ENCODE assay signal across 8 mouse cellular contexts in genomic region chr5:74702766-74703165, GRCm38 (mm10). TPM values are rescaled to one million over a fixed set of nuclear protein-coding genes. Genes with fewer than 3 reads are reported as not detected.
DNase-seq lines count a peak whose midpoint lies in the region; ATAC-seq and TF ChIP-seq lines count a peak whose summit lies in the region.

Gene Lnx1, minus strand, starts transcription at chr5:74702912.

- H3K9ac ChIP-seq in forebrain, embryonic 14.5 days (ENCODE audit: low read length): no peak within 1 kb of the TSS
- H3K9ac ChIP-seq in liver, embryonic 11.5 days (ENCODE audit: low read depth, low read length): no peak within 1 kb of the TSS
- no peak within 1 kb of the TSS for H3K9ac ChIP-seq in stomach, embryonic 15.5 days

- no peak within 1 kb of the TSS for H3K27ac ChIP-seq in forebrain, embryonic 14.5 days (ENCODE audit: low read depth, low read length)
- H3K27ac ChIP-seq in kidney, adult 2 months (ENCODE audit: insufficient read depth, low read depth, low read length): peak within 1 kb of the TSS; percentile 72
- no peak within 1 kb of the TSS for H3K27ac ChIP-seq in liver, embryonic 11.5 days (ENCODE audit: low read depth, low read length)
- peak within 1 kb of the TSS; percentile 73; the same call in 1 of the 2 replicates for H3K27ac ChIP-seq in stomach, embryonic 15.5 days

- no peaks in the 10 kb centered on the region for H3K27me3 ChIP-seq in forebrain, embryonic 14.5 days (replicated peaks; ENCODE audit: control insufficient read depth, insufficient read depth, low read length)
- no peaks in the 10 kb centered on the region for H3K27me3 ChIP-seq in kidney, adult 2 months (replicated peaks; ENCODE audit: control insufficient read depth, insufficient read depth, low read length)
- no peaks in the 10 kb centered on the region; the same call in 1 of the 2 replicates for H3K27me3 ChIP-seq in liver, embryonic 11.5 days (replicated peaks; ENCODE audit: control insufficient read depth, insufficient read depth, low read length)
- no peaks in the 10 kb centered on the region for H3K27me3 ChIP-seq in stomach, embryonic 15.5 days (replicated peaks)

- H3K9me3 ChIP-seq in forebrain, embryonic 14.5 days (replicated peaks; ENCODE audit: control insufficient read depth, low read length): no peaks in the 10 kb centered on the region
- no peaks in the 10 kb centered on the region for H3K9me3 ChIP-seq in liver, embryonic 11.5 days (ENCODE audit: control insufficient read depth, low read length)
- H3K9me3 ChIP-seq in stomach, embryonic 15.5 days: no peaks in the 10 kb centered on the region

- no peaks in the 10 kb centered on the region for H3K36me3 ChIP-seq in forebrain, embryonic 14.5 days (ENCODE audit: control insufficient read depth, insufficient read depth, low read length)
- H3K36me3 ChIP-seq in kidney, adult 2 months (ENCODE audit: control insufficient read depth, insufficient read depth, low read length): no peaks in the 10 kb centered on the region
- H3K36me3 ChIP-seq in liver, embryonic 11.5 days (ENCODE audit: control insufficient read depth, insufficient read depth, low read length): no peaks in the 10 kb centered on the region
- no peaks in the 10 kb centered on the region for H3K36me3 ChIP-seq in stomach, embryonic 15.5 days

- ATAC-seq in forebrain, embryonic 14.5 days: no peak
- ATAC-seq in liver, embryonic 11.5 days (replicated peaks; ENCODE audit: low FRiP score): no peak
- ATAC-seq in stomach, embryonic 15.5 days (ENCODE audit: insufficient read depth, low FRiP score, low read depth): peak; percentile 74

- no peak within 1 kb of the TSS for H3K4me3 ChIP-seq in forebrain, embryonic 14.5 days (ENCODE audit: low read depth, low read length)
- H3K4me3 ChIP-seq in kidney, adult 2 months (ENCODE audit: insufficient read depth, low read depth, low read length): peak within 1 kb of the TSS; percentile 26
- no peak within 1 kb of the TSS; the same call in 1 of the 2 replicates for H3K4me3 ChIP-seq in liver, embryonic 11.5 days (ENCODE audit: low read depth, low read length)
- peak within 1 kb of the TSS; percentile 18 for H3K4me3 ChIP-seq in stomach, embryonic 15.5 days (replicated peaks)

- no peak for TF ChIP-seq CTCF in kidney, adult 2 months (conservative IDR thresholded peaks at IDR 0.05; ENCODE audit: insufficient read depth, insufficient read length, low read depth, low read length)

- peak; percentile 48 for DNase-seq in gastrocnemius, postnatal 25 days
- DNase-seq in gastrocnemius, postnatal 10 days: no peak
- no peak for DNase-seq in forebrain, embryonic 14.5 days (ENCODE audit: low spot score)
- peak; percentile 89 for DNase-seq in kidney, adult 2 months
- no peak for DNase-seq in liver, embryonic 11.5 days (ENCODE audit: low spot score)
- no peak for DNase-seq in adrenal gland, postnatal 4 days (ENCODE audit: low spot score in 2 of 2)
- DNase-seq in thymus, postnatal 0 days (ENCODE audit: low spot score): no peak

- peak within 1 kb of the TSS; percentile 49; the same call in 1 of the 2 replicates for H3K4me2 ChIP-seq in forebrain, embryonic 14.5 days (ENCODE audit: low read length)
- peak within 1 kb of the TSS; percentile 53 for H3K4me2 ChIP-seq in liver, embryonic 11.5 days
- H3K4me2 ChIP-seq in stomach, embryonic 15.5 days: peak within 1 kb of the TSS; percentile 56

- no peaks in the 10 kb centered on the region; the same call in 1 of the 2 replicates for H3K4me1 ChIP-seq in forebrain, embryonic 14.5 days (ENCODE audit: control insufficient read depth, insufficient read depth, low read length)
- peaks cover under 1% of the 10 kb centered on the region; the same call in 1 of the 2 replicates for H3K4me1 ChIP-seq in kidney, adult 2 months (ENCODE audit: control insufficient read depth, insufficient read depth, low read length)
- peaks cover 3% of the 10 kb centered on the region for H3K4me1 ChIP-seq in liver, embryonic 11.5 days (replicated peaks; ENCODE audit: control insufficient read depth, insufficient read depth, low read length)
- H3K4me1 ChIP-seq in stomach, embryonic 15.5 days: peaks cover 13% of the 10 kb centered on the region

- WGBS in forebrain, embryonic 14.5 days: 44% methylated on average over 11 of the region's 11 CpGs
- 57% methylated on average over 11 of the region's 11 CpGs for WGBS in kidney, adult 2 months
- 61% methylated on average over 11 of the region's 11 CpGs for WGBS in liver, embryonic 11.5 days
- 62% methylated on average over 11 of the region's 11 CpGs for WGBS in stomach, embryonic 15.5 days

- no peak for TF ChIP-seq POLR2A in kidney, adult 2 months (IDR thresholded peaks at IDR 0.05; ENCODE audit: low read depth, low read length)

RNA-seq across cellular contexts. Expression of gene Lnx1, which starts in this region (rescaled TPM):
- total RNA-seq in gastrocnemius, postnatal 25 days (2021): 1 to 10 TPM; 1.5 to 2.7 TPM
- 1 to 10 TPM; 1.3 to 2.0 TPM for total RNA-seq in gastrocnemius, postnatal 10 days (2021)
- 2.8 and 3.6 TPM in 2 replicates for polyA plus RNA-seq in forebrain, embryonic 14.5 days (2014; fragmentation: Nextera tagmentation; extraction: Ambion mirVana)
- polyA plus RNA-seq in kidney, adult 2 months (2012; rRNA removed): 6.1 and 7.4 TPM in 2 replicates
- 0.49 and 0.52 TPM in 2 replicates for polyA plus RNA-seq in liver, embryonic 11.5 days (2014; fragmentation: Nextera tagmentation; extraction: Ambion mirVana)
- polyA plus RNA-seq in stomach, embryonic 15.5 days (2015; fragmentation: Nextera tagmentation; extraction: Ambion mirVana): 4.6 and 5.6 TPM in 2 replicates
- 1 to 10 TPM; 3.6 to 5.1 TPM for total RNA-seq in adrenal gland, postnatal 4 days (2021)
- polyA plus RNA-seq in thymus, postnatal 0 days (2015; fragmentation: Nextera tagmentation; extraction: Ambion mirVana): 0.91 and 0.93 TPM in 2 replicates

Comparison
In these comparisons a context has a peak if more than half of its experiments do, and no peak if none do; other contexts are left out.
1. DNase-seq: peak in gastrocnemius, postnatal 25 days (single experiment) and kidney, adult 2 months (single experiment); none in gastrocnemius, postnatal 10 days (single experiment), forebrain, embryonic 14.5 days (single experiment), liver, embryonic 11.5 days (single experiment), adrenal gland, postnatal 4 days (0 of 2) and thymus, postnatal 0 days (single experiment).
2. H3K27ac ChIP-seq: peak in kidney, adult 2 months (single experiment) and stomach, embryonic 15.5 days (single experiment); none in forebrain, embryonic 14.5 days (single experiment) and liver, embryonic 11.5 days (single experiment).
3. H3K4me3 ChIP-seq: peak in kidney, adult 2 months (single experiment) and stomach, embryonic 15.5 days (single experiment); none in forebrain, embryonic 14.5 days (single experiment) and liver, embryonic 11.5 days (single experiment).
4. Peak in every context shown above with its lines, with median percentiles within 50 percentile points of each other: H3K4me2 ChIP-seq.